Mouse (Mus musculus): ENCODE measurements at regions not wholly inside any gene's neighbourhood (a gene's known extent, or its start where the extent isn't known, plus 50 kb on each side); places are given as distances from the start of the nearest gene placed in this dataset.

DNA sequence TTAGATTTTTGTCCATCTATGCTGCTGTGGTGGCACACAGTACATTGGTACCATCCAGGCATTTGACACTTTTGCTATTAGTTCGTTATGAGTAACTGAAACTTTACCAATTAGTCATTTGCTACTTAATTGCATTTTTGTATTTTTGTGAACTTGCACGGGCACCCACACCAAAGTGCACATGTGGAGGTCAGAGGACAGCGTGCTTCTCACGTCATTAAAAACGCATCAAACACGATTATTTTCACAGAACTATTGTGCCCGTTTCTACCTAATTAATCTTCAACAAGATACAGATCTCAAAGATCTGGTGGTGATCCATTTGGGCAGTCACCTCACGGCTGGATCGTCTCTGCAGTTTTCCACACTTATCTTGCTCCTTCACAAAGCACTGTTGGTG is 105.1 kb downstream of the Rpl14 start:
- no peak for TF ChIP-seq CTCF (IDR thresholded peaks at IDR 0.05; ENCODE audit: low read depth, low read length)
- TF ChIP-seq POLR2A (IDR thresholded peaks at IDR 0.05; ENCODE audit: borderline replicate concordance, low read depth, low read length), result no peak

Data from bone marrow macrophage, adult 2 months (primary cell).